Mouse (Mus musculus) forebrain, postnatal 0 days (tissue): ENCODE results near the gene 1110004F10Rik. TPM values are rescaled to one million over a fixed set of nuclear protein-coding genes. Genes with fewer than 3 reads are reported as not detected.

ENCODE experiments used
- ATAC-seq: fragments of 200-750 bp; cut with Nextera tagmentation; 2 replicates; pipeline ENCODE4 v1.8.0; 2017; ENCODE audit warnings: mild to moderate bottlenecking, moderate library complexity
- DNase-seq: peaks from one replicate; pipeline ENCODE4 v3.0.0-alpha.2; 2015
- H3K27ac ChIP-seq: fragments of 300-500 bp; sonication (generic); 2 replicates; pipeline ENCODE4 v1.5.1; 2014; ENCODE audit warnings: low read depth, mild to moderate bottlenecking, antibody characterized with exemption, low read length, moderate library complexity, mixed read lengths
- H3K27me3 ChIP-seq: fragments of 300-500 bp; sonication (generic); 2 replicates; pipeline ENCODE4 v1.6.1; 2014; ENCODE audit warnings: mild to moderate bottlenecking, low read length, mixed read lengths; ENCODE audit not compliant: insufficient read depth
- H3K36me3 ChIP-seq: fragments of 300-500 bp; sonication (generic); 2 replicates; pipeline ENCODE4 v1.6.1; 2014; ENCODE audit warnings: mild to moderate bottlenecking, moderate library complexity; ENCODE audit not compliant: insufficient read depth
- H3K4me1 ChIP-seq: fragments of 300-500 bp; sonication (generic); 2 replicates; pipeline ENCODE4 v1.6.1; 2014; ENCODE audit warnings: antibody characterized with exemption; ENCODE audit not compliant: insufficient read depth
- H3K4me2 ChIP-seq: fragments of 300-500 bp; sonication (generic); 2 replicates; pipeline ENCODE4 v1.6.1; 2014; ENCODE audit warnings: low read depth, mild to moderate bottlenecking, moderate library complexity
- H3K4me3 ChIP-seq: fragments of 300-500 bp; sonication (generic); 2 replicates; pipeline ENCODE4 v1.5.1; 2014; ENCODE audit warnings: low read depth, low read length, mixed read lengths
- H3K9ac ChIP-seq: fragments of 300-500 bp; sonication (generic); 2 replicates; pipeline ENCODE4 v1.6.1; 2014; ENCODE audit warnings: mild to moderate bottlenecking
- H3K9me3 ChIP-seq: fragments of 300-500 bp; sonication (generic); 2 replicates; pipeline ENCODE4 v1.6.1; 2016; ENCODE audit warnings: low read length
- CTCF ChIP-seq: sonication (generic); IDR thresholded peaks from 2 replicates; pipeline ENCODE4 v1.5.1; 2016; ENCODE audit warnings: antibody characterized with exemption, control low read depth, low read depth
- whole genome bisulfite sequencing: fragments of 180-500 bp; shearing (Covaris S2); extraction: QIAGEN DNeasy Blood & Tissue Kit; methylation state at CpG from one replicate; pipeline ENCODE4 v1.1.7; 2014; 5-methylcytosine and 5-hydroxymethylcytosine counted together
- polyA plus RNA-seq: library from polyadenylated mRNA; unstranded; fragments of >200 nt; fragmentation: Nextera tagmentation; extraction: Ambion mirVana; gene quantifications from 2 replicates; pipeline ENCODE4 v1.2.1, GENCODE M21; 2015
- total RNA-seq: library from RNA; depleted of rRNA; stranded (reverse); fragments of >200 nt; gene quantifications from 2 replicates; pipeline ENCODE4 v1.2.3, GENCODE M21; 2014; rRNA removed

The 1110004F10Rik gene
- total RNA-seq: 211 and 229 TPM in 2 replicates
- 431 and 439 TPM in 2 replicates for polyA plus RNA-seq

- Histone ChIP-seq H3K27ac (peak within 1 kb of the TSS; percentile 55), H3K9ac (peak within 1 kb of the TSS; percentile 43), H3K4me3 (peak within 1 kb of the TSS; percentile 43), H3K4me1 (peaks cover 17% of the 10 kb centered on the region), H3K27me3 (peaks cover 32% of the 10 kb centered on the region), H3K4me2 (peak within 1 kb of the TSS; percentile 91), H3K9me3 (no peaks in the 10 kb centered on the region), H3K36me3 (no peaks in the 10 kb centered on the region)
- ATAC-seq (no peak; the same call in 1 of the 2 replicates), DNase-seq (no peak)
- TF ChIP-seq CTCF: no peak
- WGBS: 2% methylated on average over 11 of the region's 11 CpGs
Measured at GRCm38 (mm10) chr7:116039196-116039537, at the start of gene 1110004F10Rik. 1110004F10Rik (plus strand) TSS chr7:116039397.

DNA sequence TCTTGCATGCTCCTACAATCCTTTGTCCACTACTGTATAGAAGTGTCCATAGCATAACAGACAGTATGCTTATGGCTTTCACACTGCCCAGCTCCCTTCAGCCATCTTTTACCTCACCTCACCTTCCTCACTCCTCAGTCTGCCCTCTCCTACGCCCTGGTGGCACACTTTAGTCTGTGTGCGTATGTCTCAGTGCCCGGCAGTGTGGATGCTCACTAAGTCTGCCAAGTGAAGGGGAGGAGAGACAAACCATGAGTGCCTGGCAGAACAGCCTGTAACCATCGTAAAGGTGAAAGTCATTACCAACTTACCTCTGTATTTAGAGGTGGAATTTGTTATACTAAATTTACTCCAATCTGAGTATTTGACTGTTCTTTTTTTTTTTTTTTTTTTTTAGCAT lies 36.5 kb upstream of the 1110004F10Rik start:
- WGBS: 80% methylated on average over 4 of the region's 4 CpGs
- TF ChIP-seq CTCF: no peak
- no peak for ATAC-seq

DNA sequence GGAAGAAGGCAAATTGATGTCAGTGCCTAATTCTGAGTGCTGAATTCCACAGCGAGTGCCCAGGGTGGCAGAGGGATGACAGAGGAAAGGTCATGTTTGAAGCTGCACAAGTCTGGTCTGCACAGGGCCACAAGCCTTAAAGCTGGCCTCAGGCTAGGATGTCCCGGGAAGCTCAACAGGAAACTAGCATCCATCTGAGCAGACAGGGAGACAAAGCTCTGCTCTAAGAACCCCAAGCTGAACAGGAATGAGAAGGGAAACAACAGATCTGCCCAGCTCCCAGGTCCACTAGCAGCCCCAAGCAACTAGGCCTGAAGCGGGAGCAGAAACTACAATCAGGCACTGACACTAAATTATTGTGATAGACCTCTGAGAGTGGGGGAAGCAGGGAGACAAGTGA lies 9.2 kb upstream of the 1110004F10Rik start:
- peak overlapping the region; percentile 64; the same call in 1 of the 2 replicates for H3K9ac ChIP-seq

More for the DNA sequence above, 36.5 kb upstream of the 1110004F10Rik start:
- Histone ChIP-seq H3K27me3 (no peaks in the 10 kb centered on the region), H3K4me2 (no peak overlapping the region), H3K9ac (no peak overlapping the region), H3K27ac (no peak overlapping the region), H3K9me3 (no peaks in the 10 kb centered on the region), H3K4me3 (no peak overlapping the region), H3K4me1 (no peaks in the 10 kb centered on the region), H3K36me3 (no peaks in the 10 kb centered on the region)
- no peak for DNase-seq

GRCm38 (mm10) chr7:116030597-116031387 lies 8.4 kb upstream of the 1110004F10Rik start:
- ATAC-seq (no peak), DNase-seq (no peak)
- no peaks in the 10 kb centered on the region for H3K36me3 ChIP-seq
- H3K4me1 ChIP-seq: peaks cover 11% of the 10 kb centered on the region; the same call in 1 of the 2 replicates
- peaks cover 9% of the 10 kb centered on the region; the same call in 1 of the 2 replicates for H3K27me3 ChIP-seq
- peak overlapping the region; percentile 64 for H3K9ac ChIP-seq
- peak overlapping the region; percentile 100 for H3K4me2 ChIP-seq
- WGBS: 11% methylated on average over 26 of the region's 26 CpGs
- TF ChIP-seq CTCF: no peak
- peak overlapping the region; percentile 50 for H3K4me3 ChIP-seq
- peak overlapping the region; percentile 85 for H3K27ac ChIP-seq
- no peaks in the 10 kb centered on the region for H3K9me3 ChIP-seq

More for the DNA sequence above, 9.2 kb upstream of the 1110004F10Rik start:
- no peaks in the 10 kb centered on the region for H3K9me3 ChIP-seq
- peaks cover 7% of the 10 kb centered on the region; the same call in 1 of the 2 replicates for H3K27me3 ChIP-seq
- H3K36me3 ChIP-seq: no peaks in the 10 kb centered on the region
- H3K27ac ChIP-seq: peak overlapping the region; percentile 85; the same call in 1 of the 2 replicates
- DNase-seq (no peak), ATAC-seq (no peak)
- 26% methylated on average over 3 of the region's 3 CpGs for WGBS
- H3K4me2 ChIP-seq: peak overlapping the region; percentile 100
- 0 out of 2 replicates have a peak overlapping the region, but pooled peaks have one; percentile 50 for H3K4me3 ChIP-seq
- peaks cover 11% of the 10 kb centered on the region; the same call in 1 of the 2 replicates for H3K4me1 ChIP-seq
- TF ChIP-seq CTCF: no peak

- peak overlapping the region; percentile 85 for H3K27ac ChIP-seq
- peaks cover 15% of the 10 kb centered on the region for H3K27me3 ChIP-seq
- peak overlapping the region; percentile 64 for H3K9ac ChIP-seq
- TF ChIP-seq CTCF: no peak
- ATAC-seq: no peak
- DNase-seq: peak; percentile 68
- H3K4me1 ChIP-seq: peaks cover 11% of the 10 kb centered on the region; the same call in 1 of the 2 replicates
- 1% methylated on average over 14 of the region's 14 CpGs for WGBS
- no peaks in the 10 kb centered on the region for H3K36me3 ChIP-seq
- peak overlapping the region; percentile 100 for H3K4me2 ChIP-seq
- no peaks in the 10 kb centered on the region for H3K9me3 ChIP-seq
- H3K4me3 ChIP-seq: peak overlapping the region; percentile 50
Measured at GRCm38 (mm10) chr7:116031388-116031717, 7.8 kb upstream of the 1110004F10Rik start.

DNA sequence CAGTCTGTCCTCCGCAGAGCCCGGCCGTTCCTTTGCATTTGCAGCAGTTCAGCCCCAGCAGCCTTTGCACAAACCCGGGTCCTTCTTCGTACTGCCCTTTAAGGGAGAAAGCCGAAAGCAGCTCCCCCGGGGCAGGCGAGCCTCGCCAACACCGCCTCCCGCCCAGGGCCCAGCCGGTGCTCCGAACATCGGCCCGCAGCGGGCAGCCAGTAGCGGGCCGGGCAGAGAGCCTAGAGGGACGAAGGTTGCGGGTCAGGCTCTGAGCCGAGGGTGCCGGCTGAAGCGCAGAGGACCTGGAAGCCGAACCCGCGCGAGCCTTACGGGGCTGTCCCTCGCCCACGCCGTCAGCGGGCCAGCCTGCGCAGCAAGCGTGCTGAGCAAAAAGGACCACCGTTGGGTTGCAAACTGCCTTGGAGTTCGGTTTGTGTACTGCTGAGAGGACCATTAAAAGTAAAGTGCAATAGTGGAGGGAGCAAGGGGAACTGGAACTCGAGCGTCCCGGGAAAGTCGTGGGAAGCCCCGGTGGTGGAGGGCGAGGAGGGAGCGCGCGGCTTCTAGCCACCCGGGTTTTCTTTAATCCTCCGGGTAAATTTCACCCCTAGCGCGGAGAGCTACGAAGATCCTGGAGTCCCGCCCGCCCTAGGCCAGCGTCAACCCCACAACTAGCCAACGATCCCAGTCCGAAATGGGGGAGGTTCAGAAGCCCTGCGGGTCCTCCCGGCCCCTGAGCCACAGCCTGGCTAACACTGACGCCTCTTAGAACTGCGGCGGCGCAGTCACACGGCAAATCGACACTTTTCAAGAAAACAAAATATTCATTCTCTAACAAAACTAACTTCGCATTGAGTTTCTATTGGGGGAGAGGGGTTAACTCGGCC lies 7.2 kb upstream of the 1110004F10Rik start:
- Histone ChIP-seq H3K4me1 (peaks cover 11% of the 10 kb centered on the region; the same call in 1 of the 2 replicates), H3K9me3 (no peaks in the 10 kb centered on the region), H3K27me3 (peaks cover 17% of the 10 kb centered on the region), H3K27ac (peak overlapping the region; percentile 85), H3K4me2 (peak overlapping the region; percentile 100), H3K4me3 (peak overlapping the region; percentile 50), H3K9ac (peak overlapping the region; percentile 64), H3K36me3 (no peaks in the 10 kb centered on the region)
- DNase-seq (no peak), ATAC-seq (peak; percentile 33)
- TF ChIP-seq CTCF: no peak
- WGBS: 4% methylated on average over 65 of the region's 65 CpGs
